Mouse (Mus musculus): ENCODE data around the gene Cog6.

Cog6 gene

DNA sequence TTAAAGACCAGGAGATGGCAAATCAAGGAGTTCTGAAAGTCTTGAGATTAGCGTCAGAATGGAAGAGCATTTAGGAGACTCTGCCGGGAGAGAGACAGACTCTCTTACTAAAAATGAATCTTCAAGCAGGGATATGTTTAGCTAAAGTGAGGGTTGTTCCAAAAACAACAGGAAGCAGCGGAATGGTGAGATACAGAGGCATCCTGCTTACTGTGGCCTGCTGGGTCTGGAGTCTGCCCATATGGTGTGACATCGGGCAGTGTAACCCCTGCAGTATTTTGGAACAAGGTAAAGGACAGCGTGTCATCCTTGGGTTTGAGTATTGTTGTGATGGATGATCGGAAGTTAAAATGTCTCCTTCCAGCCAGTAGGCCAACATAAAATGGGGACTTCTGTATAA is 29.3 kb upstream of the Cog6 start:
- Histone ChIP-seq H3K36me3 (ENCODE audit: insufficient read depth, low read length) (no peaks in the 10 kb centered on the region), H3K27me3 (ENCODE audit: insufficient read depth, low read length) (peaks cover 32% of the 10 kb centered on the region), H3K4me1 (replicated peaks; ENCODE audit: low read depth, low read length) (peaks cover 5% of the 10 kb centered on the region), H3K4me3 (replicated peaks; ENCODE audit: low read length) (no peak overlapping the region), H3K9me3 (ENCODE audit: low read length) (no peaks in the 10 kb centered on the region)
- no peak for TF ChIP-seq POU5F1 (IDR thresholded peaks at IDR 0.05; ENCODE audit: borderline replicate concordance, low read length)

DNA sequence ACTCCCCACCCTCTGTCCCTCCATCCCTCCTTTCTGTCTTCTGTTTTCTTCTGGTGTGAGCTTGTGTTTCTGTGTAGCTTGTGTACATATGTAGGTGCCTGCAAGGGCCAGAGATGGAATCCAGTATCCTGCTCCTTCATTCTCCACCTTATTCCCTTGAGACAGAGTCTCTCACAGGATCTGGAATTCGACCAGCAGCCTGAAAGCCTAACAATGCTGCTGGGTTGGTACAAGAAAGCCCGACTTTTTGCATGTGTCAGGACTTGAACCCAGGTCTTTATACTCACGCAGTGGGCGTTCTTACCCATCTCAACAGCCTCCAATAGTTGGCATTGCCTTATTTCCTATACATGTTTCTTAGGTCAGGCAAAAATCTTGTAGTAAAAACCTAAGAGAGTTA is 28.7 kb upstream of the Cog6 start:
- Histone ChIP-seq H3K9me3 (ENCODE audit: low read length) (no peaks in the 10 kb centered on the region), H3K4me1 (replicated peaks; ENCODE audit: low read depth, low read length) (peaks cover 10% of the 10 kb centered on the region), H3K4me3 (replicated peaks; ENCODE audit: low read length) (no peak overlapping the region), H3K36me3 (ENCODE audit: insufficient read depth, low read length) (no peaks in the 10 kb centered on the region), H3K27me3 (ENCODE audit: insufficient read depth, low read length) (peaks cover 39% of the 10 kb centered on the region)
- TF ChIP-seq NANOG (IDR thresholded peaks at IDR 0.05; ENCODE audit: borderline replicate concordance, low read length): no peak
- TF ChIP-seq POU5F1 (IDR thresholded peaks at IDR 0.05; ENCODE audit: borderline replicate concordance, low read length): no peak
- TF ChIP-seq CTCF (conservative IDR thresholded peaks at IDR 0.05; ENCODE audit: low read length): no peak

- H3K9me3 ChIP-seq (ENCODE audit: low read length): no peaks in the 10 kb centered on the region
- H3K27me3 ChIP-seq (ENCODE audit: insufficient read depth, low read length): peaks cover 48% of the 10 kb centered on the region
- peaks cover 12% of the 10 kb centered on the region for H3K4me1 ChIP-seq (replicated peaks; ENCODE audit: low read depth, low read length)
- H3K4me3 ChIP-seq (replicated peaks; ENCODE audit: low read length): no peak overlapping the region
- no peaks in the 10 kb centered on the region for H3K36me3 ChIP-seq (ENCODE audit: insufficient read depth, low read length)
- TF ChIP-seq POU5F1 (IDR thresholded peaks at IDR 0.05; ENCODE audit: borderline replicate concordance, low read length) (no peak), CTCF (conservative IDR thresholded peaks at IDR 0.05; ENCODE audit: low read length) (no peak), NANOG (IDR thresholded peaks at IDR 0.05; ENCODE audit: borderline replicate concordance, low read length) (no peak)
Observed at GRCm38 (mm10) chr3:53044682-53045299, 27.8 kb upstream of the Cog6 start.

GRCm38 (mm10) chr3:53044238-53044637 is 27.2 kb upstream of the Cog6 start:
- Histone ChIP-seq H3K27me3 (ENCODE audit: insufficient read depth, low read length) (peaks cover 52% of the 10 kb centered on the region), H3K9me3 (ENCODE audit: low read length) (no peaks in the 10 kb centered on the region), H3K4me3 (replicated peaks; ENCODE audit: low read length) (no peak overlapping the region), H3K36me3 (ENCODE audit: insufficient read depth, low read length) (no peaks in the 10 kb centered on the region), H3K4me1 (replicated peaks; ENCODE audit: low read depth, low read length) (peaks cover 12% of the 10 kb centered on the region)
- TF ChIP-seq POU5F1 (IDR thresholded peaks at IDR 0.05; ENCODE audit: borderline replicate concordance, low read length) (no peak), NANOG (IDR thresholded peaks at IDR 0.05; ENCODE audit: borderline replicate concordance, low read length) (no peak), CTCF (conservative IDR thresholded peaks at IDR 0.05; ENCODE audit: low read length) (no peak)

DNA sequence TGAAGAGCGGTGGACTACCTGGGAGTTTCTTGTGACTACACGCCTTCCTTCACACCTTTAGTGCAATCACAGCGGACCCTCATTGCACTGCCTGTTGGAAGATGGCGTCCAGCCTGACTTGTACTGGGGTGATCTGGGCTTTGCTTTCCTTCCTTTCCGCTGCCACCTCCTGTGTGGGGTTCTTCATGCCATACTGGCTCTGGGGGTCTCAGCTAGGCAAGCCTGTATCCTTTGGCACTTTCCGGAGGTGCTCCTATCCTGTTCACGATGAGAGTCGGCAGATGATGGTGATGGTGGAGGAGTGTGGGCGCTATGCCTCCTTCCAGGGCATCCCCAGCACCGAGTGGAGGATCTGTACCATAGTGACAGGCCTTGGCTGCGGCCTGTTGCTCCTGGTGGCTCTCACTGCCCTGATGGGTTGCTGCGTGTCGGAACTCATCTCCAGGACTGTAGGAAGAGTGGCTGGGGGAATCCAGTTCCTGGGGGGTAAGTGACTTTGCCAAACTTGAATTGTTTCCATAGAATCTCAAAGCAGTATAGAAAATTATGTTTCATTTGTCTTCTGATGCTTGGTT is 26.3 kb upstream of the Cog6 start:
- no peak overlapping the region for H3K4me3 ChIP-seq (replicated peaks; ENCODE audit: low read length)
- H3K4me1 ChIP-seq (replicated peaks; ENCODE audit: low read depth, low read length): peaks cover 12% of the 10 kb centered on the region
- H3K36me3 ChIP-seq (ENCODE audit: insufficient read depth, low read length): no peaks in the 10 kb centered on the region
- peaks cover 61% of the 10 kb centered on the region for H3K27me3 ChIP-seq (ENCODE audit: insufficient read depth, low read length)
- TF ChIP-seq CTCF (conservative IDR thresholded peaks at IDR 0.05; ENCODE audit: low read length): no peak
- TF ChIP-seq POU5F1 (IDR thresholded peaks at IDR 0.05; ENCODE audit: borderline replicate concordance, low read length): no peak
- TF ChIP-seq NANOG (IDR thresholded peaks at IDR 0.05; ENCODE audit: borderline replicate concordance, low read length): no peak
- H3K9me3 ChIP-seq (ENCODE audit: low read length): no peaks in the 10 kb centered on the region

DNA sequence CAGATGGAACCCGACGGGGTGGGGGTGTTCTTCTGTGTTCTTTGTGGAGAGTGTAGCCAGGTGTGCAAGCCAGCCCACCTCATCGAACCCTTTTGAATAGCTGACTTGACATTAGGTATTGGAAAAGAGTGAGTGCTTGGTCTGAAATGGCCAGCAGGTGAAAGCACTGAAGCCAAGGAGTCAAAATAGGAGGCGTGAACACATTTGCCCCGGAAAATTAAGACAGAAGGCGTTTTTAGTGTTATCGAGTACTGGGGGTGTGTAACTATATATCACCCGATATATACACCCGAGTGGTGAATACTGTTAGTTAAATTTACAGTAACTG is 25.2 kb upstream of the Cog6 start:
- TF ChIP-seq NANOG (IDR thresholded peaks at IDR 0.05; ENCODE audit: borderline replicate concordance, low read length): no peak
- no peak for TF ChIP-seq POU5F1 (IDR thresholded peaks at IDR 0.05; ENCODE audit: borderline replicate concordance, low read length)
- TF ChIP-seq CTCF (conservative IDR thresholded peaks at IDR 0.05; ENCODE audit: low read length): no peak
- Histone ChIP-seq H3K4me3 (replicated peaks; ENCODE audit: low read length) (peak overlapping the region; percentile 84), H3K36me3 (ENCODE audit: insufficient read depth, low read length) (no peaks in the 10 kb centered on the region), H3K9me3 (ENCODE audit: low read length) (no peaks in the 10 kb centered on the region), H3K27me3 (ENCODE audit: insufficient read depth, low read length) (peaks cover 66% of the 10 kb centered on the region), H3K4me1 (replicated peaks; ENCODE audit: low read depth, low read length) (peaks cover 12% of the 10 kb centered on the region)

- H3K36me3 ChIP-seq (ENCODE audit: insufficient read depth, low read length): no peaks in the 10 kb centered on the region
- H3K4me1 ChIP-seq (replicated peaks; ENCODE audit: low read depth, low read length): peaks cover 12% of the 10 kb centered on the region
- no peaks in the 10 kb centered on the region for H3K9me3 ChIP-seq (ENCODE audit: low read length)
- peaks cover 66% of the 10 kb centered on the region for H3K27me3 ChIP-seq (ENCODE audit: insufficient read depth, low read length)
- peak within 1 kb of the TSS; percentile 84 for H3K4me3 ChIP-seq (replicated peaks; ENCODE audit: low read length)
- TF ChIP-seq POU5F1 (IDR thresholded peaks at IDR 0.05; ENCODE audit: borderline replicate concordance, low read length): no peak
- no peak for TF ChIP-seq CTCF (conservative IDR thresholded peaks at IDR 0.05; ENCODE audit: low read length)
- no peak for TF ChIP-seq NANOG (IDR thresholded peaks at IDR 0.05; ENCODE audit: borderline replicate concordance, low read length)
Observed at GRCm38 (mm10) chr3:53041411-53042239, 24.6 kb upstream of the Cog6 start, which contains the start of gene Lhfp. Gene Lhfp, plus strand, starts transcription at chr3:53041528.

DNA sequence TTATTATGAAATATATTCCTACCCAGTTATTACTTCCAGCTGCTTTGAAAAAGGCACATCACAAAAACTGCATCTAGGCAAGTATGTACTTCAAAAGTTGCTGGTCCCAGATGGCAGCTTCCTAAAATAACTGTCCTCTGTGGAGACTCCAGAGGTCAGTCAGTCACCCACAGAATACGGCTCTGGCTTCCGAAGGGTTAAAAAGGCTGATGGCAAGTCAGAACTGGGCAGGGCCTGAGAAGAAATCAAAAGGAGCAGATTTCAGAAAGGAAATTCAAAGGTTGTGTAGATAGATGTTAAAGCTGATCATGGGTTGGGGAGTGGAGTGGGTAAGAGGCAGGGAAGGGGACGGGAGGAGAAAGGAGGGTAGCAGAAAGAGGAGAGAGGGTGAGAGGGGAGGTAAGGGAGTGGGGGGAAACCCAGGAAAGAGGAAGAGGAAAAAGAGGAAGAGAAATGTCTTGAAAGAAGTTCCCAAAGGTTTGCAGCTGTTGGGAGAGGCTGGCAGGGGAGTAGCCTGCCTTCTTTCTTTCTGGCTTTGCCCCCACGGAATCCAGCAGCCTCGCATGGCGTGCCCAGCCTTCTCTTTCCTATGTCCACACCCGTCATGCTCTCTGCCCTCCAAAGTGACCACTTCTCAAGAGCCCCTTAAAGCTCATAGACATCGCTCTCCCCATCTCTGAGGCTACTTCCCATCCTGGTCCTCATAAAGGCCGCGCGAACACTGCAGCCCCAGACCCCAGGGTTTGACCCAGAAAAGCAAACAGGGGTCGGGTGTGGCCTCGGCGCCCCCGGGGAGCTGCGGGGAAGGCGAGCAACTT is 23.8 kb upstream of the Cog6 start:
- Histone ChIP-seq H3K4me1 (replicated peaks; ENCODE audit: low read depth, low read length) (peaks cover 12% of the 10 kb centered on the region), H3K9me3 (ENCODE audit: low read length) (no peaks in the 10 kb centered on the region), H3K27me3 (ENCODE audit: insufficient read depth, low read length) (peaks cover 68% of the 10 kb centered on the region), H3K36me3 (ENCODE audit: insufficient read depth, low read length) (no peaks in the 10 kb centered on the region), H3K4me3 (replicated peaks; ENCODE audit: low read length) (peak overlapping the region; percentile 84)
- TF ChIP-seq NANOG (IDR thresholded peaks at IDR 0.05; ENCODE audit: borderline replicate concordance, low read length): no peak
- no peak for TF ChIP-seq POU5F1 (IDR thresholded peaks at IDR 0.05; ENCODE audit: borderline replicate concordance, low read length)
- TF ChIP-seq CTCF (conservative IDR thresholded peaks at IDR 0.05; ENCODE audit: low read length): no peak
